Mouse (Mus musculus) limb, embryonic 14.5 days (tissue): Measurements from ENCODE around the gene B3galt1. TPM values are rescaled to one million over a fixed set of nuclear protein-coding genes. Genes with fewer than 3 reads are reported as not detected.
A peak's percentile ranks its signal among the peaks of the same experiment; 100 is the strongest.

Experiments
- ATAC-seq: fragments of 200-750 bp; cut with Nextera tagmentation; 2 replicates; pipeline ENCODE4 v1.8.0; 2017; ENCODE audit warnings: low read depth, moderate number of reproducible peaks, moderate TSS enrichment; ENCODE audit not compliant: low FRiP score
- DNase-seq: peaks from one replicate; pipeline ENCODE4 v3.0.0-alpha.2; 2015; ENCODE audit warnings: low spot score
- H3K27ac ChIP-seq: fragments of 300-500 bp; sonication (generic); replicated peaks from 2 replicates; pipeline ENCODE4 v1.5.1; 2014; ENCODE audit warnings: low read depth, mild to moderate bottlenecking, low read length, moderate library complexity, mixed read lengths
- H3K27me3 ChIP-seq: fragments of 300-500 bp; sonication (generic); 2 replicates; pipeline ENCODE4 v1.6.1; 2014; ENCODE audit warnings: low read length, mixed read lengths; ENCODE audit not compliant: control insufficient read depth, insufficient read depth
- H3K36me3 ChIP-seq: fragments of 300-500 bp; sonication (generic); 2 replicates; pipeline ENCODE4 v1.6.1; 2014; ENCODE audit warnings: mild to moderate bottlenecking, low read length, moderate library complexity, mixed read lengths; ENCODE audit not compliant: control insufficient read depth, insufficient read depth
- H3K4me1 ChIP-seq: fragments of 300-500 bp; sonication (generic); 2 replicates; pipeline ENCODE4 v1.6.1; 2014; ENCODE audit warnings: antibody characterized with exemption, low read length, mixed read lengths; ENCODE audit not compliant: control insufficient read depth, insufficient read depth
- H3K4me2 ChIP-seq: fragments of 300-500 bp; sonication (generic); replicated peaks from 2 replicates; pipeline ENCODE4 v1.6.1; 2014; ENCODE audit warnings: low read depth, mild to moderate bottlenecking, low read length, moderate library complexity; ENCODE audit not compliant: severe bottlenecking
- H3K4me3 ChIP-seq: fragments of 300-500 bp; sonication (generic); replicated peaks from 2 replicates; pipeline ENCODE4 v1.5.1; 2014; ENCODE audit warnings: low read length
- H3K9ac ChIP-seq: fragments of 300-500 bp; sonication (generic); 2 replicates; pipeline ENCODE4 v1.6.1; 2014; ENCODE audit warnings: mild to moderate bottlenecking, low read depth, low read length, moderate library complexity; ENCODE audit not compliant: severe bottlenecking
- H3K9me3 ChIP-seq: fragments of 300-500 bp; sonication (generic); 2 replicates; pipeline ENCODE4 v1.6.1; 2016; ENCODE audit warnings: low read length; ENCODE audit not compliant: control insufficient read depth
- POLR2A ChIP-seq: fragments of 200-500 bp; IDR thresholded peaks from 2 replicates; pipeline ENCODE4 v1.8.0; 2012; ENCODE audit warnings: inconsistent platforms, mild to moderate bottlenecking, moderate library complexity, borderline replicate concordance; ENCODE audit not compliant: insufficient read depth, insufficient read length; ENCODE audit errors: extremely low read depth
- WGBS: fragments of 180-500 bp; shearing (Covaris S2); extraction: QIAGEN DNeasy Blood & Tissue Kit; methylation state at CpG from one replicate; pipeline ENCODE4 v1.1.7; 2014; 5-methylcytosine and 5-hydroxymethylcytosine counted together
- polyA plus RNA-seq, 2 experiments: library from polyadenylated mRNA; depleted of rRNA in 1 of 2; stranded (reverse) in 1 of 2; unstranded in 1 of 2; fragments of >200 nt; fragmentation: Nextera tagmentation in 1 of 2; extraction: Ambion mirVana in 1 of 2; gene quantifications; 2 replicates each; pipeline versions ENCODE4 v1.2.1 to v1.2.3; 2012 to 2014

The B3galt1 gene
- polyA plus RNA-seq, 2 experiments = 2.5 to 8.1 TPM

- no peak for DNase-seq
- Histone ChIP-seq H3K4me1 (no peaks in the 10 kb centered on the region), H3K9ac (no peak overlapping the region), H3K4me3 (no peak overlapping the region), H3K27ac (no peak overlapping the region), H3K36me3 (no peaks in the 10 kb centered on the region), H3K27me3 (no peaks in the 10 kb centered on the region), H3K4me2 (no peak overlapping the region), H3K9me3 (no peaks in the 10 kb centered on the region)
- no peak for ATAC-seq
- TF ChIP-seq POLR2A = no peak
- WGBS = 52% methylated on average over 4 of the region's 4 CpGs
Measured at GRCm38 (mm10) chr2:68104641-68105040, 539.0 kb downstream of the B3galt1 start.

DNA sequence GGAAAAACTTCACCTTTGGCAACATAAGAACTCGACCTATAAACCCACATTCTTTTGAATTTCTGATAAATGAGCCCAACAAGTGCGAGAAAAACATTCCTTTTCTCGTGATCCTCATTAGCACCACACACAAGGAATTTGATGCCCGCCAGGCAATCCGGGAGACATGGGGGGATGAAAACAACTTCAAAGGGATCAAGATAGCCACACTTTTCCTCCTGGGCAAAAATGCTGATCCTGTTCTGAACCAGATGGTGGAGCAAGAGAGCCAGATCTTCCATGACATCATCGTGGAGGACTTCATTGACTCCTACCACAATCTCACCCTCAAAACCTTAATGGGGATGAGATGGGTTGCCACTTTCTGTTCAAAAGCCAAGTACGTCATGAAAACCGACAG lies 552.4 kb downstream of the B3galt1 start:
- WGBS = 60% methylated on average over 8 of the region's 8 CpGs
- no peak for ATAC-seq
- TF ChIP-seq POLR2A = no peak

DNA sequence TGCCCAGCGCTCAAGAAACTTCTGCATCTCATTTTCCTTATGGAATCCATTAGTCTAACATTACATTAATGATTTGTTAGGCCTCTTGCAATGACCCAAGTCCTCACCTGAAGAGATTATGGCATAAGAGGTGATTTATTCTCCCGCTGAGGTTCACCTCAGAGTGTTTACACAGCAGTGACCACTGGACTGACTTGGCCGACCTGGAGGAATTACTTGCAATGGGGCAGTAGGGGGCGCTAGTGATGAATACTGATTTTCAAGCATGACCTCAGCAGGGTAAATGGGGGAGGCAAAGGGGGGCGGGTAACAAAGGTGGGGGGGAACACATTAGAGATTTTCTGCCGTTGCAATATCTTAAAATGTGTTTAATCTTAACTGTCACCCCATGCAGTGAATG lies 559.1 kb downstream of the B3galt1 start:
- no peaks in the 10 kb centered on the region for H3K27me3 ChIP-seq
- ATAC-seq (no peak), DNase-seq (no peak)
- no peak for TF ChIP-seq POLR2A
- H3K9ac ChIP-seq = no peak overlapping the region
- H3K9me3 ChIP-seq = no peaks in the 10 kb centered on the region
- H3K4me2 ChIP-seq = no peak overlapping the region
- H3K36me3 ChIP-seq = no peaks in the 10 kb centered on the region
- H3K4me3 ChIP-seq = no peak overlapping the region
- no peaks in the 10 kb centered on the region for H3K4me1 ChIP-seq
- 45% methylated on average over 6 of the region's 6 CpGs for WGBS
- H3K27ac ChIP-seq = no peak overlapping the region

More for the DNA sequence above, 552.4 kb downstream of the B3galt1 start:
- Histone ChIP-seq H3K9me3 (no peaks in the 10 kb centered on the region), H3K27me3 (no peaks in the 10 kb centered on the region), H3K27ac (no peak overlapping the region), H3K9ac (no peak overlapping the region), H3K4me1 (no peaks in the 10 kb centered on the region), H3K36me3 (peaks cover 5% of the 10 kb centered on the region; the same call in 1 of the 2 replicates), H3K4me3 (no peak overlapping the region), H3K4me2 (no peak overlapping the region)
- no peak for DNase-seq

GRCm38 (mm10) chr2:68141094-68141493 lies 575.4 kb downstream of the B3galt1 start:
- Histone ChIP-seq H3K4me3 (no peak overlapping the region), H3K27me3 (no peaks in the 10 kb centered on the region), H3K36me3 (no peaks in the 10 kb centered on the region), H3K27ac (no peak overlapping the region), H3K4me2 (no peak overlapping the region), H3K4me1 (no peaks in the 10 kb centered on the region), H3K9me3 (0 out of 2 replicates have a peak, but pooled peaks cover 4% of the 10 kb centered on the region), H3K9ac (no peak overlapping the region)
- 75% methylated on average over 2 of the region's 2 CpGs for WGBS
- ATAC-seq (peak; percentile 41; the same call in 1 of the 2 replicates), DNase-seq (no peak)
- TF ChIP-seq POLR2A = no peak

- WGBS = 81% methylated on average over 2 of the region's 2 CpGs
- Histone ChIP-seq H3K9ac (no peak overlapping the region), H3K4me1 (no peaks in the 10 kb centered on the region), H3K4me2 (no peak overlapping the region), H3K36me3 (no peaks in the 10 kb centered on the region), H3K27me3 (no peaks in the 10 kb centered on the region), H3K27ac (no peak overlapping the region), H3K9me3 (0 out of 2 replicates have a peak, but pooled peaks cover 4% of the 10 kb centered on the region), H3K4me3 (no peak overlapping the region)
- no peak for TF ChIP-seq POLR2A
- DNase-seq (no peak), ATAC-seq (no peak)
Measured at GRCm38 (mm10) chr2:68143292-68143691, 577.6 kb downstream of the B3galt1 start.

- WGBS = 88% methylated on average over 5 of the region's 5 CpGs
- H3K9me3 ChIP-seq = no peaks in the 10 kb centered on the region
Measured at GRCm38 (mm10) chr2:68159751-68160150, 594.1 kb downstream of the B3galt1 start.

More at GRCm38 (mm10) chr2:68159751-68160150, 594.1 kb downstream of the B3galt1 start:
- no peak overlapping the region for H3K9ac ChIP-seq
- no peak for TF ChIP-seq POLR2A
- H3K4me3 ChIP-seq = no peak overlapping the region
- H3K27me3 ChIP-seq = no peaks in the 10 kb centered on the region
- no peak overlapping the region for H3K4me2 ChIP-seq
- DNase-seq (no peak), ATAC-seq (no peak)
- H3K4me1 ChIP-seq = no peaks in the 10 kb centered on the region
- H3K27ac ChIP-seq = no peak overlapping the region
- H3K36me3 ChIP-seq = no peaks in the 10 kb centered on the region
